Mouse (Mus musculus) thymus, postnatal 4 days (tissue): ENCODE data around the gene Clip4.

Source experiments
- DNase-seq: peaks from one replicate; pipeline ENCODE4 v3.0.0; 2021

Gene Clip4

DNA sequence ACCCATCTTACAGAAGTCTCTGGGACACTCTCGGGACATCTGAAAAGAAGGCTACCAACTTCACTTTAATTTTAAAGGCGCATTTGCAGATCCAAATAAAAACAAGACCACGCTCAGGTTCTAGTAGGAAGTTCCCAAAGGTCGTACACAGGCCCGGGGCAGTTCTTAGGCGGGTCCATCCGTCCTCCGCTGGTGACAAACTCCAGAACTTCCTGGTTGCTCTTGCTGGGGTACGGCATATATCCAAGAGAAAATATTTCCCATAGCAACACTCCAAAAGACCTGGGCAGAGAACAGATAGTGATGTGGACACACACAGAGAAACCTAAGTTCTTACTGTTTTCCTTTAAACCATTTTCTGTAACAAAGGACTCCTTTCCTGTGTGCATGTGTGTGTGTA lies 106.5 kb downstream of the Clip4 start:
- no peak for DNase-seq

GRCm38 (mm10) chr17:71875492-71875891 lies 107.2 kb downstream of the Clip4 start:
- no peak for DNase-seq

- DNase-seq, result no peak
These were observed 113.1 kb downstream of the Clip4 start for GRCm38 (mm10) chr17:71881369-71881768.

- peak; percentile 55 for DNase-seq
These were observed 140.8 kb downstream of the Clip4 start for GRCm38 (mm10) chr17:71909107-71909506.

GRCm38 (mm10) chr17:71913188-71913587 lies 144.9 kb downstream of the Clip4 start:
- DNase-seq, result no peak
